Mouse (Mus musculus) intestine, postnatal 0 days (tissue): Measurements from ENCODE around the gene Dpy30. TPM values are rescaled to one million over a fixed set of nuclear protein-coding genes. Genes with fewer than 3 reads are reported as not detected.
"Not testable (repeated sequence)": the region's sequence is repeated elsewhere in the genome, so short reads cannot be mapped to it uniquely, and the experiment has no call there.

Experiments
- ATAC-seq: fragments of 200-750 bp; cut with Nextera tagmentation; 2 replicates; pipeline ENCODE4 v1.8.0; 2017; ENCODE audit warnings: mild to moderate bottlenecking, moderate TSS enrichment, moderate library complexity
- H3K27ac ChIP-seq: fragments of 300-500 bp; sonication (generic); 2 replicates; pipeline ENCODE4 v1.5.1; 2014; ENCODE audit warnings: mild to moderate bottlenecking, low read depth, low read length, moderate library complexity
- H3K27me3 ChIP-seq: fragments of 300-500 bp; sonication (generic); replicated peaks from 2 replicates; pipeline ENCODE4 v1.6.1; 2014; ENCODE audit warnings: low read length, mixed read lengths; ENCODE audit not compliant: control insufficient read depth, insufficient read depth
- H3K36me3 ChIP-seq: fragments of 300-500 bp; sonication (generic); 2 replicates; pipeline ENCODE4 v1.6.1; 2014; ENCODE audit warnings: mild to moderate bottlenecking, moderate library complexity; ENCODE audit not compliant: control insufficient read depth, insufficient read depth
- H3K4me1 ChIP-seq: fragments of 300-500 bp; sonication (generic); replicated peaks from 2 replicates; pipeline ENCODE4 v1.6.1; 2014; ENCODE audit warnings: antibody characterized with exemption, low read length, mixed read lengths; ENCODE audit not compliant: control insufficient read depth, insufficient read depth
- H3K4me2 ChIP-seq: fragments of 300-500 bp; sonication (generic); replicated peaks from 2 replicates; pipeline ENCODE4 v1.6.1; 2014; ENCODE audit warnings: low read depth, mild to moderate bottlenecking, moderate library complexity
- H3K4me3 ChIP-seq: fragments of 300-500 bp; sonication (generic); 2 replicates; pipeline ENCODE4 v1.5.1; 2014; ENCODE audit warnings: low read depth, low read length
- H3K9ac ChIP-seq: fragments of 300-500 bp; sonication (generic); 2 replicates; pipeline ENCODE4 v1.6.1; 2014; ENCODE audit warnings: mild to moderate bottlenecking, low read depth, low read length
- H3K9me3 ChIP-seq: fragments of 300-500 bp; sonication (generic); 2 replicates; pipeline ENCODE4 v1.6.1; 2016; ENCODE audit warnings: mixed run types; ENCODE audit not compliant: control insufficient read depth
- CTCF ChIP-seq: sonication (generic); IDR thresholded peaks from 2 replicates; pipeline ENCODE4 v1.5.1; 2016; ENCODE audit warnings: low read depth, mild to moderate bottlenecking, control low read depth, antibody characterized with exemption, moderate library complexity
- WGBS: fragments of 180-500 bp; shearing (Covaris S2); extraction: QIAGEN DNeasy Blood & Tissue Kit; methylation state at CpG from one replicate; pipeline ENCODE4 v1.1.7; 2014; 5-methylcytosine and 5-hydroxymethylcytosine counted together
- polyA plus RNA-seq: library from polyadenylated mRNA; unstranded; fragments of >200 nt; fragmentation: Nextera tagmentation; extraction: Ambion mirVana; gene quantifications from 2 replicates; pipeline ENCODE4 v1.2.1, GENCODE M21; 2015

Dpy30 gene
- polyA plus RNA-seq, 1 experiment from 2014 or later = 185 TPM

GRCm38 (mm10) chr17:74306021-74306420 is 17.7 kb downstream of the Dpy30 start:
- WGBS = 84% methylated on average over 1 of the region's 1 CpGs
- no peak overlapping the region for H3K27ac ChIP-seq
- H3K9me3 ChIP-seq = no peaks in the 10 kb centered on the region
- H3K9ac ChIP-seq = no peak overlapping the region
- H3K4me2 ChIP-seq = no peak overlapping the region
- no peak for ATAC-seq
- TF ChIP-seq CTCF = no peak
- no peaks in the 10 kb centered on the region for H3K27me3 ChIP-seq
- no peak overlapping the region for H3K4me3 ChIP-seq
- peaks cover 47% of the 10 kb centered on the region for H3K36me3 ChIP-seq
- no peaks in the 10 kb centered on the region for H3K4me1 ChIP-seq

GRCm38 (mm10) chr17:74305616-74306015 is 18.1 kb downstream of the Dpy30 start:
- Histone ChIP-seq H3K9ac (no peak overlapping the region), H3K27me3 (no peaks in the 10 kb centered on the region), H3K4me3 (no peak overlapping the region), H3K9me3 (no peaks in the 10 kb centered on the region), H3K36me3 (peaks cover 46% of the 10 kb centered on the region), H3K27ac (no peak overlapping the region), H3K4me2 (no peak overlapping the region), H3K4me1 (no peaks in the 10 kb centered on the region)
- ATAC-seq = no peak
- TF ChIP-seq CTCF = no peak
- 86% methylated on average over 4 of the region's 4 CpGs for WGBS

GRCm38 (mm10) chr17:74304060-74304459 is 19.7 kb downstream of the Dpy30 start:
- Histone ChIP-seq H3K4me2 (no peak overlapping the region), H3K9ac (no peak overlapping the region), H3K27me3 (no peaks in the 10 kb centered on the region), H3K4me1 (no peaks in the 10 kb centered on the region), H3K9me3 (no peaks in the 10 kb centered on the region), H3K4me3 (no peak overlapping the region), H3K36me3 (peaks cover 37% of the 10 kb centered on the region), H3K27ac (no peak overlapping the region)
- no peak for TF ChIP-seq CTCF
- no peak for ATAC-seq
- 84% methylated on average over 4 of the region's 4 CpGs for WGBS

- Histone ChIP-seq H3K4me3 (no peak overlapping the region), H3K4me2 (no peak overlapping the region), H3K27me3 (no peaks in the 10 kb centered on the region), H3K27ac (no peak overlapping the region), H3K9ac (no peak overlapping the region), H3K36me3 (peaks cover 29% of the 10 kb centered on the region), H3K9me3 (no peaks in the 10 kb centered on the region), H3K4me1 (no peaks in the 10 kb centered on the region)
- ATAC-seq = no peak
- no peak for TF ChIP-seq CTCF
- 85% methylated on average over 5 of the region's 5 CpGs for WGBS
Measured at GRCm38 (mm10) chr17:74300089-74300488, 23.7 kb downstream of the Dpy30 start.

- H3K4me1 ChIP-seq, H3K27ac ChIP-seq, H3K27me3 ChIP-seq, H3K4me2 ChIP-seq, ATAC-seq, H3K9me3 ChIP-seq, H3K4me3 ChIP-seq, H3K9ac ChIP-seq: not testable (repeated sequence)
- peaks cover 19% of the 10 kb centered on the region for H3K36me3 ChIP-seq
- 91% methylated on average over 5 of the region's 5 CpGs for WGBS
Measured at GRCm38 (mm10) chr17:74296991-74297390, 26.8 kb downstream of the Dpy30 start.

GRCm38 (mm10) chr17:74296076-74296823 is 27.5 kb downstream of the Dpy30 start:
- H3K4me2 ChIP-seq = peak overlapping the region; percentile 94
- H3K9me3 ChIP-seq = no peaks in the 10 kb centered on the region
- H3K27ac ChIP-seq = peak overlapping the region; percentile 88
- H3K27me3 ChIP-seq = no peaks in the 10 kb centered on the region
- WGBS = 39% methylated on average over 11 of the region's 11 CpGs
- ATAC-seq = no peak
- peak overlapping the region; percentile 83 for H3K9ac ChIP-seq
- no peaks in the 10 kb centered on the region; the same call in 1 of the 2 replicates for H3K4me1 ChIP-seq
- peak; percentile 60 for TF ChIP-seq CTCF
- H3K4me3 ChIP-seq = peak overlapping the region; percentile 91
- peaks cover 15% of the 10 kb centered on the region for H3K36me3 ChIP-seq
